Mouse (Mus musculus): ENCODE data around the gene Coq10a.

Coq10a gene

GRCm38 (mm10) chr10:128382482-128382881 is 13.7 kb upstream of the Coq10a start:
- DNase-seq = no peak

GRCm38 (mm10) chr10:128380565-128380964 is 11.8 kb upstream of the Coq10a start:
- no peak for DNase-seq

GRCm38 (mm10) chr10:128379260-128379659 is 10.5 kb upstream of the Coq10a start:
- no peak for DNase-seq

- DNase-seq = no peak
Observed at GRCm38 (mm10) chr10:128378462-128378861, 9.7 kb upstream of the Coq10a start.

GRCm38 (mm10) chr10:128377940-128378448 is 9.2 kb upstream of the Coq10a start:
- no peak for DNase-seq

- no peak for DNase-seq
Observed at GRCm38 (mm10) chr10:128377222-128377939, 8.6 kb upstream of the Coq10a start.

- peak; percentile 71 for DNase-seq
Observed at GRCm38 (mm10) chr10:128376455-128377211, 7.8 kb upstream of the Coq10a start, which contains the start of gene Ankrd52. Gene Ankrd52 (plus strand): TSS chr10:128377115.

- DNase-seq = no peak
Observed at GRCm38 (mm10) chr10:128376099-128376454, 7.3 kb upstream of the Coq10a start.

GRCm38 (mm10) chr10:128374393-128374792 is 5.6 kb upstream of the Coq10a start:
- no peak for DNase-seq

GRCm38 (mm10) chr10:128372989-128373748 is 4.4 kb upstream of the Coq10a start:
- no peak for DNase-seq

- no peak for DNase-seq
Observed at GRCm38 (mm10) chr10:128372142-128372541, 3.3 kb upstream of the Coq10a start.

GRCm38 (mm10) chr10:128370601-128371000 is 1.8 kb upstream of the Coq10a start:
- DNase-seq = no peak

GRCm38 (mm10) chr10:128370021-128370420 is 1.2 kb upstream of the Coq10a start:
- DNase-seq = no peak

- DNase-seq = no peak
Observed at GRCm38 (mm10) chr10:128369599-128369998, 802 bp upstream of the Coq10a start.

GRCm38 (mm10) chr10:128369218-128369543 is 384 bp upstream of the Coq10a start:
- no peak for DNase-seq

GRCm38 (mm10) chr10:128367899-128368401 is 847 bp downstream of the Coq10a start:
- DNase-seq = no peak

- no peak for DNase-seq
Observed at GRCm38 (mm10) chr10:128362568-128362967, 6.2 kb downstream of the Coq10a start.

- no peak for DNase-seq
Observed at GRCm38 (mm10) chr10:128361836-128362235, 7.0 kb downstream of the Coq10a start.

GRCm38 (mm10) chr10:128359226-128359625 is 9.6 kb downstream of the Coq10a start:
- no peak for DNase-seq

- no peak for DNase-seq
Observed at GRCm38 (mm10) chr10:128358796-128359195, 10.0 kb downstream of the Coq10a start.

GRCm38 (mm10) chr10:128347541-128347940 is 21.3 kb downstream of the Coq10a start:
- DNase-seq = no peak

- peak; percentile 81 for DNase-seq
Observed at GRCm38 (mm10) chr10:128344568-128345275, 24.1 kb downstream of the Coq10a start.

GRCm38 (mm10) chr10:128343436-128343835 is 25.4 kb downstream of the Coq10a start:
- no peak for DNase-seq
